Mouse (Mus musculus): ENCODE results near the gene Mapk6. TPM values are rescaled to one million over a fixed set of nuclear protein-coding genes. Genes with fewer than 3 reads are reported as not detected.
"Not testable (repeated sequence)": the region's sequence is repeated elsewhere in the genome, so short reads cannot be mapped to it uniquely, and the experiment has no call there.

The Mapk6 gene
- polyA plus RNA-seq (2016; fragmentation: Nextera tagmentation; extraction: Ambion mirVana): 177 and 187 TPM in 2 replicates

DNA sequence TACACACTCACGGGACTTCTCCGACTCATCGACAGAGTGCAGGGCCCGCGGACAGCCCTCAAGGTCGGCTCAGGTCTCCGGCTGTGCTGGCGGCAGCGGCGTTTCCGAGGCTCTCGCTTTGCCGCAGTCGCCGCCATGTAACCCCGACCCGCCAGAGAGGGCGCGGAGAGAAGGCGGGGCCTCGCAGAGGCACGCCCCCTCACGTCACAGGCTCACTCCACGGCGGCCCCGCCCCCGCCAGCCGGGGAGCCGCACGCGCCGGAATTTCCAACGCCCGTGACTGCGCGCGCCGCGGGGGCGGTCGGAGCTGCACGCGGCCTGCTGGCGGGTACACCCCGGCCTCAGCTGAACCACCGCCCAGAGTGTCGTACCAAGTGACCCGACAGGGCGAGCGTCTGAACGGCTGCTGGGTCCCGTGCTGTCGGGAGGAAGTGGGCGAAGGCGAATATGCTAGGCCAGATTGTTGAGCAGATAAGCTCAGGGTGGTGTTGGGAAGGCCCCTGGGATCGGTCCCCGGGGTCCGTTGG is at the start of gene Mapk6:
TSS of gene Mapk6 (minus strand) at position 154 of the 527 bp plus-strand sequence.
- H3K4me3 ChIP-seq: peak within 1 kb of the TSS; percentile 95
- peaks cover 29% of the 10 kb centered on the region for H3K4me1 ChIP-seq
- under 1% methylated on average over 58 of the region's 58 CpGs for WGBS
- no peaks in the 10 kb centered on the region for H3K9me3 ChIP-seq
- H3K27ac ChIP-seq (replicated peaks): peak within 1 kb of the TSS; percentile 98
- no peaks in the 10 kb centered on the region for H3K27me3 ChIP-seq
- peak within 1 kb of the TSS; percentile 62 for H3K4me2 ChIP-seq (replicated peaks)
- H3K9ac ChIP-seq (replicated peaks): peak within 1 kb of the TSS; percentile 96
- ATAC-seq (ENCODE audit: low FRiP score, low read depth): peak; percentile 90
- H3K36me3 ChIP-seq: no peaks in the 10 kb centered on the region

DNA sequence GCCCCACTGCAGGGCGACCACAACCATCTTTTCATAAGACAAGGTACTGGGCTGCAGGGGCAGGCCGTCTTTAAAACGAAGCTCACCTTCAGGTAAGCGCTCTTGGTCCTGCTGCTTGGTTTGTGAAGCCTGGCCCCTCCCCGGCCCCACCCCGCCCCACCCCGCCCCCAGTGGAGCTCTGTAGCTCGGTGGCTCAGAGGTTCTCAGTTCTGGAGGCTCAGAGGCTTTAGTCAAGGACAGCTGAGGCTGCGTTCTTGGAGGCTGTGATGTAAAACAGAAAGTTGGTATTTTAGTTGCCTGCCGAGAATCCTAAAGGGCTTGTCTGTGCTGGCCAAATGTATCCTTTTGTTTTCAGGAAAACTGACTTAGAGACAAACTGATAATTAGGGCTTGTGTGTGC is 45.9 kb upstream of the Mapk6 start:
- H3K9me3 ChIP-seq: no peaks in the 10 kb centered on the region
- H3K4me3 ChIP-seq: no peak overlapping the region
- ATAC-seq (ENCODE audit: low FRiP score, low read depth): no peak
- H3K4me1 ChIP-seq: no peaks in the 10 kb centered on the region
- 82% methylated on average over 10 of the region's 10 CpGs for WGBS
- no peak overlapping the region for H3K4me2 ChIP-seq (replicated peaks)
- H3K36me3 ChIP-seq: peaks cover 96% of the 10 kb centered on the region
- H3K27me3 ChIP-seq: no peaks in the 10 kb centered on the region
- H3K9ac ChIP-seq (replicated peaks): no peak overlapping the region
- no peak overlapping the region for H3K27ac ChIP-seq (replicated peaks)

DNA sequence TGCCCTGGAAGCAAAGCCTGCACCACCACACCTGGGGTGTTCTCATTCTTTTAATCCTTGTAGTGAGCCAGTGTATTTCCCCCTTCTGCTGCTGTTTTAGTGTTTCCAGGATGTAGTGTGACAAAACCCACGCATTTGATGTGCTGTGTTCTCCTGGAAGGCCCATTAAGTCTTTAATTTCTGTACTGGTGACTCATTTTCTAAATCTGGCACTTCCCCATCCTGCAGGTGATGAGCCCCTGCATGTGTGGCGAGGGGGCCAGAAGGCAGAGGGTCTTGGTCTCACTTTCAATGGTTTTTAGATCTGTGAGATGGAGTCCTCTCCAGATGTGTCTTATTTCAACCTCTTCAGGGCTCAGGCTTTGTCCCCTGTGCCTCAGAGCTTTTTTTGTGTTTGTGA is 44.2 kb upstream of the Mapk6 start:
- 96% methylated on average over 2 of the region's 2 CpGs for WGBS
- Histone ChIP-seq H3K4me1 (no peaks in the 10 kb centered on the region), H3K9me3 (no peaks in the 10 kb centered on the region), H3K4me2 (replicated peaks) (no peak overlapping the region), H3K27me3 (no peaks in the 10 kb centered on the region), H3K36me3 (peaks cover 93% of the 10 kb centered on the region), H3K9ac (replicated peaks) (no peak overlapping the region), H3K27ac (replicated peaks) (no peak overlapping the region), H3K4me3 (no peak overlapping the region)
- ATAC-seq (ENCODE audit: low FRiP score, low read depth): no peak

DNA sequence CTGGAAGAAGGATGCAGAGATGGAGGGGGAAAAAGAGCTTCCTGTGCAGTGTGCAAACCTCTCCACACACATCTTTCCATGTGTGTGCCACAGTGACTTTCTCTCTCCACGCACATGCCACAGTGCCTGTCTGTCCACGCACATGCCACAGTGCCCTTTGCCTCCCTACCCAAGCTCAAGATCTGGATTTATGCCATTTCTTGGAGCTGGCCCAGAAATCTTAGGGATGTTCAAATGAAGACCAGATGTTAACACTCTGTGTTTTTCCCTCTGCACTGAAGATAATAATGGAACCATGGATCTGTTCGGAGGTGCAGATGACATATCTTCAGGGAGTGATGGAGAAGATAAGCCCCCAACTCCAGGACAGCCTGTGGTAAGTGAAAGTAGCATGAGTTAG is 38.2 kb upstream of the Mapk6 start:
- no peaks in the 10 kb centered on the region for H3K9me3 ChIP-seq
- no peaks in the 10 kb centered on the region for H3K27me3 ChIP-seq
- H3K27ac ChIP-seq (replicated peaks): no peak overlapping the region
- H3K4me2 ChIP-seq (replicated peaks): no peak overlapping the region
- WGBS: 84% methylated on average over 3 of the region's 3 CpGs
- H3K9ac ChIP-seq (replicated peaks): no peak overlapping the region
- H3K4me1 ChIP-seq: peaks cover 1% of the 10 kb centered on the region; the same call in 1 of the 2 replicates
- peaks cover 77% of the 10 kb centered on the region for H3K36me3 ChIP-seq
- no peak overlapping the region for H3K4me3 ChIP-seq
- no peak for ATAC-seq (ENCODE audit: low FRiP score, low read depth)

GRCm38 (mm10) chr9:75446574-75446973 is 36.8 kb upstream of the Mapk6 start:
- Histone ChIP-seq H3K4me1 (peaks cover 12% of the 10 kb centered on the region), H3K36me3 (peaks cover 64% of the 10 kb centered on the region)
- WGBS: 90% methylated on average over 10 of the region's 10 CpGs
- H3K4me2 ChIP-seq (replicated peaks); H3K27me3 ChIP-seq; H3K27ac ChIP-seq (replicated peaks); H3K4me3 ChIP-seq; H3K9me3 ChIP-seq; ATAC-seq (ENCODE audit: low FRiP score, low read depth); H3K9ac ChIP-seq (replicated peaks): not testable (repeated sequence)

DNA sequence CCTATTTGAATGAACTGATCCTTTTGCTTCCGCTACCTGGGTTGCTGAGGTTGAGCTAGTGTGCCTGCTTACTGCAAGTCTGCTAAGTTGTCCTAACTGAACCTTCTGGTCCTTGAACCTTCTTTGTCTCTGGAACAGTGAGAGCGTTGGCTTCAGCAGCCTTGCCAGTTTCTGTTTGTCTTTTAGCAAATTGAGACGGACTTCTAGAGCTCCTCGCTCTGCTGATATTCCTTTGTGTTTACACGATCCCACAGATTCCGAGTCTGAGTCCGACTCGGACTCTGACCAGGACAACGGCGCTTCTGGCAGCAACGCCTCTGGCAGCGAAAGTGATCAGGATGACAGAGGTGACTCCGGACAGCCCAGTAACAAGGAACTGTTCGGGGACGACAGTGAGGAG is 35.2 kb upstream of the Mapk6 start:
- peaks cover 52% of the 10 kb centered on the region for H3K36me3 ChIP-seq
- no peak for ATAC-seq (ENCODE audit: low FRiP score, low read depth)
- 93% methylated on average over 15 of the region's 15 CpGs for WGBS
- no peak overlapping the region for H3K9ac ChIP-seq (replicated peaks)
- H3K4me1 ChIP-seq: peaks cover 12% of the 10 kb centered on the region
- H3K27ac ChIP-seq (replicated peaks): no peak overlapping the region
- H3K4me2 ChIP-seq (replicated peaks): no peak overlapping the region
- no peaks in the 10 kb centered on the region for H3K9me3 ChIP-seq
- H3K4me3 ChIP-seq: no peak overlapping the region
- H3K27me3 ChIP-seq: no peaks in the 10 kb centered on the region

- no peaks in the 10 kb centered on the region for H3K9me3 ChIP-seq
- ATAC-seq (ENCODE audit: low FRiP score, low read depth): peak; percentile 84
- peak overlapping the region; percentile 87 for H3K9ac ChIP-seq (replicated peaks)
- peaks cover 12% of the 10 kb centered on the region for H3K4me1 ChIP-seq
- under 1% methylated on average over 31 of the region's 31 CpGs for WGBS
- peaks cover 21% of the 10 kb centered on the region for H3K36me3 ChIP-seq
- peak overlapping the region; percentile 68 for H3K4me2 ChIP-seq (replicated peaks)
- peak overlapping the region; percentile 84 for H3K27ac ChIP-seq (replicated peaks)
- peak overlapping the region; percentile 87 for H3K4me3 ChIP-seq
- no peaks in the 10 kb centered on the region for H3K27me3 ChIP-seq
Observed at GRCm38 (mm10) chr9:75441691-75442131, 31.9 kb upstream of the Mapk6 start.

- WGBS: under 1% methylated on average over 45 of the region's 45 CpGs
- Histone ChIP-seq H3K9ac (replicated peaks) (peak within 1 kb of the TSS; percentile 87), H3K4me3 (peak within 1 kb of the TSS; percentile 87), H3K27ac (replicated peaks) (peak within 1 kb of the TSS; percentile 84), H3K4me2 (replicated peaks) (peak within 1 kb of the TSS; percentile 68), H3K36me3 (peaks cover 15% of the 10 kb centered on the region), H3K4me1 (peaks cover 13% of the 10 kb centered on the region), H3K9me3 (no peaks in the 10 kb centered on the region), H3K27me3 (no peaks in the 10 kb centered on the region)
- peak; percentile 94 for ATAC-seq (ENCODE audit: low FRiP score, low read depth)
Observed at GRCm38 (mm10) chr9:75440796-75441666, 31.2 kb upstream of the Mapk6 start, which contains the start of gene Leo1. TSS of gene Leo1 (plus strand) at chr9:75441524.

GRCm38 (mm10) chr9:75437653-75438385 is 28.0 kb upstream of the Mapk6 start:
- Histone ChIP-seq H3K4me1 (peaks cover 18% of the 10 kb centered on the region), H3K9ac (replicated peaks) (no peak overlapping the region), H3K9me3 (no peaks in the 10 kb centered on the region), H3K27ac (replicated peaks) (no peak overlapping the region), H3K36me3 (no peaks in the 10 kb centered on the region), H3K4me2 (replicated peaks) (no peak overlapping the region), H3K4me3 (no peak overlapping the region), H3K27me3 (no peaks in the 10 kb centered on the region)
- WGBS: 29% methylated on average over 6 of the region's 6 CpGs
- no peak for ATAC-seq (ENCODE audit: low FRiP score, low read depth)

DNA sequence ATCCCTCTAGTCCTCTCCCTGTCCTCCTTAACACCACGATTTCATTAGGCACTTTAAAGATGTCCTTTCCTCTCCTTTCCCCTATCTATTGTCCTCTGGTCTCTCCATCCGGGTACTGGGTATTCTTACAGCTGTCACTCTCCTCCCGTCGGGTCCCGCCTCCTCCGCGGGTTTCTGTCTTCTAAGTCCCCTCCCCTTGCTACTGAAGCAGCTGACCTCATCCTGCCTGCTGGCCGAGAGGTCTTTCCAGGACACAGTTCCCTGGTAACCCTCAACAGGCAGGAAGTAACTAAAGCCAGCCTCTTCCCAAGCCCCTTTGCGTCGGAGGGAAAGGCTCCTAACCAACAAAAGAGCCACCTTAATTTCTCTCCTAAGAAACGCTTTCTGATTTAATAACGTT is 26.1 kb upstream of the Mapk6 start:
- Histone ChIP-seq H3K9ac (replicated peaks) (no peak overlapping the region), H3K36me3 (no peaks in the 10 kb centered on the region), H3K4me1 (peaks cover 10% of the 10 kb centered on the region), H3K27me3 (no peaks in the 10 kb centered on the region), H3K9me3 (no peaks in the 10 kb centered on the region), H3K4me2 (replicated peaks) (peak overlapping the region; percentile 8; the same call in 1 of the 2 replicates), H3K4me3 (no peak overlapping the region), H3K27ac (replicated peaks) (no peak overlapping the region)
- WGBS: 3% methylated on average over 12 of the region's 12 CpGs
- peak; percentile 76 for ATAC-seq (ENCODE audit: low FRiP score, low read depth)

- Histone ChIP-seq H3K27ac (replicated peaks) (no peak overlapping the region), H3K36me3 (no peaks in the 10 kb centered on the region), H3K27me3 (no peaks in the 10 kb centered on the region), H3K9ac (replicated peaks) (no peak overlapping the region), H3K9me3 (no peaks in the 10 kb centered on the region), H3K4me3 (no peak overlapping the region), H3K4me1 (peaks cover 10% of the 10 kb centered on the region), H3K4me2 (replicated peaks) (no peak overlapping the region)
- ATAC-seq (ENCODE audit: low FRiP score, low read depth): no peak
- WGBS: 73% methylated on average over 4 of the region's 4 CpGs
Observed at GRCm38 (mm10) chr9:75435291-75435690, 25.5 kb upstream of the Mapk6 start.

GRCm38 (mm10) chr9:75434872-75435271 is 25.1 kb upstream of the Mapk6 start:
- no peak overlapping the region for H3K27ac ChIP-seq (replicated peaks)
- no peak for ATAC-seq (ENCODE audit: low FRiP score, low read depth)
- no peak overlapping the region for H3K9ac ChIP-seq (replicated peaks)
- H3K27me3 ChIP-seq: no peaks in the 10 kb centered on the region
- no peaks in the 10 kb centered on the region for H3K9me3 ChIP-seq
- H3K4me3 ChIP-seq: no peak overlapping the region
- H3K4me1 ChIP-seq: peaks cover 10% of the 10 kb centered on the region
- H3K4me2 ChIP-seq (replicated peaks): no peak overlapping the region
- WGBS: 77% methylated on average over 6 of the region's 6 CpGs
- H3K36me3 ChIP-seq: no peaks in the 10 kb centered on the region

Data from midbrain, embryonic 12.5 days (tissue).